Mouse (Mus musculus) liver, embryonic 16.5 days (tissue): ENCODE measurements around the gene Mrps35. TPM values are rescaled to one million over a fixed set of nuclear protein-coding genes. Genes with fewer than 3 reads are reported as not detected.

ENCODE experiments used
- ATAC-seq: fragments of 200-750 bp; cut with Nextera tagmentation; 2 replicates; pipeline ENCODE4 v1.8.0; 2017; ENCODE audit warnings: low read depth, mild to moderate bottlenecking, moderate number of reproducible peaks, moderate library complexity
- H3K27ac ChIP-seq: fragments of 300-500 bp; sonication (generic); 2 replicates; pipeline ENCODE4 v1.5.1; 2014; ENCODE audit warnings: mild to moderate bottlenecking, low read length
- H3K27me3 ChIP-seq: fragments of 300-500 bp; sonication (generic); 2 replicates; pipeline ENCODE4 v1.6.1; 2014; ENCODE audit warnings: low read depth, low read length, mixed read lengths; ENCODE audit not compliant: control insufficient read depth, insufficient read depth
- H3K36me3 ChIP-seq: fragments of 300-500 bp; sonication (generic); 2 replicates; pipeline ENCODE4 v1.6.1; 2014; ENCODE audit warnings: mild to moderate bottlenecking; ENCODE audit not compliant: control insufficient read depth, insufficient read depth
- H3K4me1 ChIP-seq: fragments of 300-500 bp; sonication (generic); 2 replicates; pipeline ENCODE4 v1.6.1; 2014; ENCODE audit warnings: low read depth, low read length, mixed read lengths; ENCODE audit not compliant: control insufficient read depth
- H3K4me2 ChIP-seq: fragments of 300-500 bp; sonication (generic); 2 replicates; pipeline ENCODE4 v1.6.1; 2014; ENCODE audit warnings: low read depth, low read length, mixed read lengths
- H3K4me3 ChIP-seq: fragments of 300-500 bp; sonication (generic); 2 replicates; pipeline ENCODE4 v1.5.1; 2014; ENCODE audit warnings: low read depth, mild to moderate bottlenecking, low read length
- H3K9ac ChIP-seq: fragments of 300-500 bp; sonication (generic); 2 replicates; pipeline ENCODE4 v1.6.1; 2014; ENCODE audit warnings: low read depth, low read length
- H3K9me3 ChIP-seq: fragments of 300-500 bp; sonication (generic); replicated peaks from 2 replicates; pipeline ENCODE4 v1.6.1; 2016; ENCODE audit warnings: low read length; ENCODE audit not compliant: control insufficient read depth
- WGBS: fragments of 180-500 bp; shearing (Covaris S2); extraction: QIAGEN DNeasy Blood & Tissue Kit; methylation state at CpG from one replicate; pipeline ENCODE4 v1.1.7; 2014; ENCODE audit not compliant: insufficient replicate concordance; 5-methylcytosine and 5-hydroxymethylcytosine counted together
- polyA plus RNA-seq: library from polyadenylated mRNA; unstranded; fragments of >200 nt; fragmentation: Nextera tagmentation; extraction: Ambion mirVana; gene quantifications from 2 replicates; pipeline ENCODE4 v1.2.1, GENCODE M21; 2015

The Mrps35 gene
- polyA plus RNA-seq, 1 experiment from 2014 or later: 42.3 TPM

GRCm38 (mm10) chr6:147023133-147023395, 19.5 kb upstream of the Mrps35 start:
- Histone ChIP-seq H3K27me3 (no peaks in the 10 kb centered on the region), H3K4me3 (no peak overlapping the region), H3K27ac (no peak overlapping the region), H3K4me2 (no peak overlapping the region), H3K9ac (no peak overlapping the region), H3K36me3 (no peaks in the 10 kb centered on the region; the same call in 1 of the 2 replicates), H3K9me3 (no peaks in the 10 kb centered on the region), H3K4me1 (no peaks in the 10 kb centered on the region)
- ATAC-seq: no peak
- 78% methylated on average over 2 of the region's 2 CpGs for WGBS

GRCm38 (mm10) chr6:147023568-147023967, 19.0 kb upstream of the Mrps35 start:
- no peak overlapping the region for H3K9ac ChIP-seq
- no peak overlapping the region for H3K27ac ChIP-seq
- no peaks in the 10 kb centered on the region for H3K27me3 ChIP-seq
- H3K36me3 ChIP-seq: no peaks in the 10 kb centered on the region; the same call in 1 of the 2 replicates
- no peak overlapping the region for H3K4me3 ChIP-seq
- no peak for ATAC-seq
- no peak overlapping the region for H3K4me2 ChIP-seq
- no peaks in the 10 kb centered on the region for H3K9me3 ChIP-seq
- H3K4me1 ChIP-seq: no peaks in the 10 kb centered on the region

GRCm38 (mm10) chr6:147024761-147025160, 17.8 kb upstream of the Mrps35 start:
- no peak for ATAC-seq
- H3K27me3 ChIP-seq: no peaks in the 10 kb centered on the region
- no peaks in the 10 kb centered on the region; the same call in 1 of the 2 replicates for H3K36me3 ChIP-seq
- H3K9me3 ChIP-seq: no peaks in the 10 kb centered on the region
- H3K4me3 ChIP-seq: no peak overlapping the region
- H3K9ac ChIP-seq: no peak overlapping the region
- no peak overlapping the region for H3K4me2 ChIP-seq
- H3K27ac ChIP-seq: no peak overlapping the region
- 59% methylated on average over 3 of the region's 3 CpGs for WGBS
- no peaks in the 10 kb centered on the region for H3K4me1 ChIP-seq

GRCm38 (mm10) chr6:147028396-147028795, 14.2 kb upstream of the Mrps35 start:
- Histone ChIP-seq H3K9me3 (no peaks in the 10 kb centered on the region), H3K36me3 (no peaks in the 10 kb centered on the region; the same call in 1 of the 2 replicates)
- no peak for ATAC-seq

GRCm38 (mm10) chr6:147029591-147029990, 13.0 kb upstream of the Mrps35 start:
- no peaks in the 10 kb centered on the region; the same call in 1 of the 2 replicates for H3K36me3 ChIP-seq
- H3K9me3 ChIP-seq: no peaks in the 10 kb centered on the region
- WGBS: 82% methylated on average over 9 of the region's 9 CpGs
- no peak overlapping the region for H3K4me2 ChIP-seq
- no peak overlapping the region for H3K27ac ChIP-seq
- ATAC-seq: no peak
- H3K4me1 ChIP-seq: no peaks in the 10 kb centered on the region
- H3K4me3 ChIP-seq: no peak overlapping the region
- H3K27me3 ChIP-seq: no peaks in the 10 kb centered on the region
- no peak overlapping the region for H3K9ac ChIP-seq

More at GRCm38 (mm10) chr6:147028396-147028795, 14.2 kb upstream of the Mrps35 start:
- Histone ChIP-seq H3K27ac (no peak overlapping the region), H3K4me1 (no peaks in the 10 kb centered on the region), H3K9ac (no peak overlapping the region), H3K27me3 (no peaks in the 10 kb centered on the region), H3K4me3 (no peak overlapping the region), H3K4me2 (no peak overlapping the region)
- 77% methylated on average over 2 of the region's 2 CpGs for WGBS

- no peaks in the 10 kb centered on the region; the same call in 1 of the 2 replicates for H3K36me3 ChIP-seq
- H3K9me3 ChIP-seq: no peaks in the 10 kb centered on the region
- H3K9ac ChIP-seq: no peak overlapping the region
- H3K27ac ChIP-seq: no peak overlapping the region
- H3K4me2 ChIP-seq: no peak overlapping the region
- H3K4me1 ChIP-seq: no peaks in the 10 kb centered on the region
- H3K27me3 ChIP-seq: no peaks in the 10 kb centered on the region
- H3K4me3 ChIP-seq: no peak overlapping the region
- ATAC-seq: no peak
- WGBS: 67% methylated on average over 15 of the region's 15 CpGs
These were observed 12.3 kb upstream of the Mrps35 start for GRCm38 (mm10) chr6:147030096-147030885.

- Histone ChIP-seq H3K4me2 (no peak within 1 kb of the TSS), H3K27ac (no peak within 1 kb of the TSS), H3K4me3 (no peak within 1 kb of the TSS), H3K9me3 (no peaks in the 10 kb centered on the region), H3K27me3 (no peaks in the 10 kb centered on the region), H3K36me3 (no peaks in the 10 kb centered on the region; the same call in 1 of the 2 replicates), H3K9ac (no peak within 1 kb of the TSS), H3K4me1 (no peaks in the 10 kb centered on the region)
- 58% methylated on average over 13 of the region's 13 CpGs for WGBS
- ATAC-seq: no peak
These were observed 10.2 kb upstream of the Mrps35 start, which contains the start of gene Rep15 for GRCm38 (mm10) chr6:147032303-147032925. Gene Rep15 (plus strand): TSS chr6:147032584.

- Histone ChIP-seq H3K4me3 (peak overlapping the region; percentile 86), H3K36me3 (peaks cover 5% of the 10 kb centered on the region), H3K27ac (no peak overlapping the region), H3K27me3 (no peaks in the 10 kb centered on the region; the same call in 1 of the 2 replicates), H3K4me1 (peaks cover 11% of the 10 kb centered on the region), H3K4me2 (peak overlapping the region; percentile 75), H3K9me3 (no peaks in the 10 kb centered on the region; the same call in 1 of the 2 replicates), H3K9ac (peak overlapping the region; percentile 85)
- no peak for ATAC-seq
- 35% methylated on average over 7 of the region's 7 CpGs for WGBS
These were observed 1.1 kb downstream of the Mrps35 start for GRCm38 (mm10) chr6:147043633-147044032.

GRCm38 (mm10) chr6:147049239-147049805, 6.8 kb downstream of the Mrps35 start:
- H3K36me3 ChIP-seq: peaks cover 15% of the 10 kb centered on the region
- H3K9ac ChIP-seq: no peak overlapping the region
- H3K4me3 ChIP-seq: no peak overlapping the region
- H3K27me3 ChIP-seq: no peaks in the 10 kb centered on the region
- H3K4me1 ChIP-seq: no peaks in the 10 kb centered on the region
- H3K9me3 ChIP-seq: no peaks in the 10 kb centered on the region
- H3K27ac ChIP-seq: no peak overlapping the region
- no peak for ATAC-seq
- no peak overlapping the region for H3K4me2 ChIP-seq
- WGBS: 85% methylated on average over 13 of the region's 13 CpGs
